Mouse (Mus musculus): Measurements from ENCODE around the gene Prcc. TPM values are rescaled to one million over a fixed set of nuclear protein-coding genes. Genes with fewer than 3 reads are reported as not detected.
A peak's percentile ranks its signal among the peaks of the same experiment; 100 is the strongest.

The Prcc gene
- polyA plus RNA-seq, 1 experiment: 56.5 TPM

- Histone ChIP-seq H3K4me3 (replicated peaks; ENCODE audit: control insufficient read depth, low read depth, low read length) (no peak overlapping the region), H3K4me1 (ENCODE audit: control insufficient read depth, insufficient read depth, low read length) (peaks cover 7% of the 10 kb centered on the region), H3K27ac (ENCODE audit: control insufficient read depth, insufficient read depth, low read depth, low read length, poor library complexity) (no peak overlapping the region; the same call in 1 of the 2 replicates)
- TF ChIP-seq POLR2A (IDR thresholded peaks at IDR 0.05; ENCODE audit: borderline replicate concordance, control insufficient read depth, low read depth, low read length): no peak
- TF ChIP-seq CTCF (IDR thresholded peaks at IDR 0.05; ENCODE audit: control insufficient read depth, insufficient read depth, low read length): no peak
- WGBS: 46% methylated on average over 14 of the region's 14 CpGs
Measured at GRCm38 (mm10) chr3:87849117-87849516, 36.3 kb downstream of the Prcc start.

GRCm38 (mm10) chr3:87847680-87848079 lies 37.7 kb downstream of the Prcc start:
- Histone ChIP-seq H3K4me3 (replicated peaks; ENCODE audit: control insufficient read depth, low read depth, low read length) (no peak overlapping the region), H3K27ac (ENCODE audit: control insufficient read depth, insufficient read depth, low read depth, low read length, poor library complexity) (0 out of 2 replicates have a peak overlapping the region, but pooled peaks have one; percentile 70), H3K4me1 (ENCODE audit: control insufficient read depth, insufficient read depth, low read length) (peaks cover 7% of the 10 kb centered on the region)
- TF ChIP-seq POLR2A (IDR thresholded peaks at IDR 0.05; ENCODE audit: borderline replicate concordance, control insufficient read depth, low read depth, low read length): no peak
- TF ChIP-seq CTCF (IDR thresholded peaks at IDR 0.05; ENCODE audit: control insufficient read depth, insufficient read depth, low read length): no peak
- 14% methylated on average over 5 of the region's 5 CpGs for WGBS

GRCm38 (mm10) chr3:87846650-87847110 lies 38.7 kb downstream of the Prcc start, which contains the start of gene Sh2d2a:
Gene Sh2d2a, plus strand, starts transcription at chr3:87846755.
- Histone ChIP-seq H3K4me1 (ENCODE audit: control insufficient read depth, insufficient read depth, low read length) (peaks cover 7% of the 10 kb centered on the region), H3K27ac (ENCODE audit: control insufficient read depth, insufficient read depth, low read depth, low read length, poor library complexity) (peak within 1 kb of the TSS; percentile 70), H3K4me3 (replicated peaks; ENCODE audit: control insufficient read depth, low read depth, low read length) (peak within 1 kb of the TSS; percentile 25)
- TF ChIP-seq POLR2A (IDR thresholded peaks at IDR 0.05; ENCODE audit: borderline replicate concordance, control insufficient read depth, low read depth, low read length) (no peak), CTCF (IDR thresholded peaks at IDR 0.05; ENCODE audit: control insufficient read depth, insufficient read depth, low read length) (no peak)
- 40% methylated on average over 7 of the region's 7 CpGs for WGBS

- peaks cover 7% of the 10 kb centered on the region for H3K4me1 ChIP-seq (ENCODE audit: control insufficient read depth, insufficient read depth, low read length)
- WGBS: 50% methylated on average over 4 of the region's 4 CpGs
- no peak overlapping the region for H3K4me3 ChIP-seq (replicated peaks; ENCODE audit: control insufficient read depth, low read depth, low read length)
- TF ChIP-seq CTCF (IDR thresholded peaks at IDR 0.05; ENCODE audit: control insufficient read depth, insufficient read depth, low read length): no peak
- no peak for TF ChIP-seq POLR2A (IDR thresholded peaks at IDR 0.05; ENCODE audit: borderline replicate concordance, control insufficient read depth, low read depth, low read length)
- peak overlapping the region; percentile 51 for H3K27ac ChIP-seq (ENCODE audit: control insufficient read depth, insufficient read depth, low read depth, low read length, poor library complexity)
Measured at GRCm38 (mm10) chr3:87846186-87846585, 39.2 kb downstream of the Prcc start.

- 82% methylated on average over 4 of the region's 4 CpGs for WGBS
- no peak overlapping the region for H3K27ac ChIP-seq (ENCODE audit: control insufficient read depth, insufficient read depth, low read depth, low read length, poor library complexity)
- no peak overlapping the region for H3K4me3 ChIP-seq (replicated peaks; ENCODE audit: control insufficient read depth, low read depth, low read length)
- TF ChIP-seq CTCF (IDR thresholded peaks at IDR 0.05; ENCODE audit: control insufficient read depth, insufficient read depth, low read length): no peak
- TF ChIP-seq POLR2A (IDR thresholded peaks at IDR 0.05; ENCODE audit: borderline replicate concordance, control insufficient read depth, low read depth, low read length): no peak
- peaks cover 7% of the 10 kb centered on the region for H3K4me1 ChIP-seq (ENCODE audit: control insufficient read depth, insufficient read depth, low read length)
Measured at GRCm38 (mm10) chr3:87844981-87845380, 40.4 kb downstream of the Prcc start.

GRCm38 (mm10) chr3:87840858-87841257 lies 44.5 kb downstream of the Prcc start:
- no peak overlapping the region for H3K27ac ChIP-seq (ENCODE audit: control insufficient read depth, insufficient read depth, low read depth, low read length, poor library complexity)
- no peak overlapping the region for H3K4me3 ChIP-seq (replicated peaks; ENCODE audit: control insufficient read depth, low read depth, low read length)
- TF ChIP-seq POLR2A (IDR thresholded peaks at IDR 0.05; ENCODE audit: borderline replicate concordance, control insufficient read depth, low read depth, low read length): no peak
- TF ChIP-seq CTCF (IDR thresholded peaks at IDR 0.05; ENCODE audit: control insufficient read depth, insufficient read depth, low read length): no peak
- no peaks in the 10 kb centered on the region for H3K4me1 ChIP-seq (ENCODE audit: control insufficient read depth, insufficient read depth, low read length)

GRCm38 (mm10) chr3:87838622-87839021 lies 46.8 kb downstream of the Prcc start:
- TF ChIP-seq POLR2A (IDR thresholded peaks at IDR 0.05; ENCODE audit: borderline replicate concordance, control insufficient read depth, low read depth, low read length) (no peak), CTCF (IDR thresholded peaks at IDR 0.05; ENCODE audit: control insufficient read depth, insufficient read depth, low read length) (peak; percentile 81)
- WGBS: 4% methylated on average over 4 of the region's 4 CpGs
- H3K4me1 ChIP-seq (ENCODE audit: control insufficient read depth, insufficient read depth, low read length): no peaks in the 10 kb centered on the region
- no peak overlapping the region for H3K27ac ChIP-seq (ENCODE audit: control insufficient read depth, insufficient read depth, low read depth, low read length, poor library complexity)
- H3K4me3 ChIP-seq (replicated peaks; ENCODE audit: control insufficient read depth, low read depth, low read length): no peak overlapping the region

- WGBS: 70% methylated on average over 5 of the region's 5 CpGs
- H3K27ac ChIP-seq (ENCODE audit: control insufficient read depth, insufficient read depth, low read depth, low read length, poor library complexity): no peak overlapping the region
- TF ChIP-seq POLR2A (IDR thresholded peaks at IDR 0.05; ENCODE audit: borderline replicate concordance, control insufficient read depth, low read depth, low read length): no peak
- TF ChIP-seq CTCF (IDR thresholded peaks at IDR 0.05; ENCODE audit: control insufficient read depth, insufficient read depth, low read length): 0 out of 2 replicates have a peak, but pooled peaks have one; percentile 25
Measured at GRCm38 (mm10) chr3:87833482-87833881, 51.9 kb downstream of the Prcc start.

More at GRCm38 (mm10) chr3:87833482-87833881, 51.9 kb downstream of the Prcc start:
- H3K4me3 ChIP-seq (replicated peaks; ENCODE audit: control insufficient read depth, low read depth, low read length): no peak overlapping the region
- H3K4me1 ChIP-seq (ENCODE audit: control insufficient read depth, insufficient read depth, low read length): no peaks in the 10 kb centered on the region; the same call in 1 of the 2 replicates

Measured in bone marrow, adult 2 months (tissue).